Mouse (Mus musculus): ENCODE results near the gene Wfikkn1.
"Not testable (repeated sequence)": the region's sequence is repeated elsewhere in the genome, so short reads cannot be mapped to it uniquely, and the experiment has no call there.

GRCm38 (mm10) chr17:25871566-25871965 is 9.1 kb downstream of the Wfikkn1 start:
- not testable (repeated sequence) for TF ChIP-seq CTCF, EP300 (IDR thresholded peaks at IDR 0.05; ENCODE audit: low read depth)
